Mouse (Mus musculus): ENCODE data around the gene Sctr.

The Sctr gene

GRCm38 (mm10) chr1:120027693-120028092, 21.0 kb downstream of the Sctr start:
- no peak for DNase-seq (ENCODE audit: low read depth)

GRCm38 (mm10) chr1:120030474-120030873, 23.8 kb downstream of the Sctr start:
- no peak for DNase-seq (ENCODE audit: low read depth)

- peak; percentile 46 for DNase-seq (ENCODE audit: low read depth)
Measured at GRCm38 (mm10) chr1:120032804-120033468, 26.2 kb downstream of the Sctr start.

GRCm38 (mm10) chr1:120033469-120033854, 26.8 kb downstream of the Sctr start:
- DNase-seq (ENCODE audit: low read depth): no peak

GRCm38 (mm10) chr1:120034793-120035192, 28.1 kb downstream of the Sctr start:
- DNase-seq (ENCODE audit: low read depth): no peak

- no peak for DNase-seq (ENCODE audit: low read depth)
Measured at GRCm38 (mm10) chr1:120035456-120036034, 28.9 kb downstream of the Sctr start.

GRCm38 (mm10) chr1:120037021-120037683, 30.5 kb downstream of the Sctr start:
- no peak for DNase-seq (ENCODE audit: low read depth)

- DNase-seq (ENCODE audit: low read depth): no peak
Measured at GRCm38 (mm10) chr1:120038594-120038993, 31.9 kb downstream of the Sctr start.

GRCm38 (mm10) chr1:120042421-120042820, 35.7 kb downstream of the Sctr start:
- DNase-seq (ENCODE audit: low read depth): no peak

- no peak for DNase-seq (ENCODE audit: low read depth)
Measured at GRCm38 (mm10) chr1:120044584-120044983, 37.9 kb downstream of the Sctr start.

GRCm38 (mm10) chr1:120047325-120047724, 40.6 kb downstream of the Sctr start:
- DNase-seq (ENCODE audit: low read depth): no peak

- no peak for DNase-seq (ENCODE audit: low read depth)
Measured at GRCm38 (mm10) chr1:120051070-120051469, 44.4 kb downstream of the Sctr start.

GRCm38 (mm10) chr1:120054997-120055396, 48.3 kb downstream of the Sctr start:
- DNase-seq (ENCODE audit: low read depth): no peak

GRCm38 (mm10) chr1:120055475-120055874, 48.8 kb downstream of the Sctr start:
- DNase-seq (ENCODE audit: low read depth): no peak

- DNase-seq (ENCODE audit: low read depth): no peak
Measured at GRCm38 (mm10) chr1:120056236-120056635, 49.5 kb downstream of the Sctr start.

- no peak for DNase-seq (ENCODE audit: low read depth)
Measured at GRCm38 (mm10) chr1:120057044-120057443, 50.4 kb downstream of the Sctr start.

- no peak for DNase-seq (ENCODE audit: low read depth)
Measured at GRCm38 (mm10) chr1:120057674-120058430, 51.2 kb downstream of the Sctr start.

- no peak for DNase-seq (ENCODE audit: low read depth)
Measured at GRCm38 (mm10) chr1:120060687-120061086, 54.0 kb downstream of the Sctr start.

- no peak for DNase-seq (ENCODE audit: low read depth)
Measured at GRCm38 (mm10) chr1:120062231-120062630, 55.5 kb downstream of the Sctr start.

- no peak for DNase-seq (ENCODE audit: low read depth)
Measured at GRCm38 (mm10) chr1:120064036-120064682, 57.5 kb downstream of the Sctr start.

GRCm38 (mm10) chr1:120066159-120066558, 59.5 kb downstream of the Sctr start:
- no peak for DNase-seq (ENCODE audit: low read depth)

GRCm38 (mm10) chr1:120066625-120067024, 59.9 kb downstream of the Sctr start:
- DNase-seq (ENCODE audit: low read depth): no peak

Measured in c-Kit-positive CD71-positive TER-119-negative erythroid progenitor cells, embryonic 14.5 days (primary cell).